Mouse (Mus musculus): ENCODE results near the gene 1700061G19Rik. TPM values are rescaled to one million over a fixed set of nuclear protein-coding genes. Genes with fewer than 3 reads are reported as not detected.

1700061G19Rik gene
- polyA plus RNA-seq, 1 experiment from 2014 or later: 0.19 TPM

GRCm38 (mm10) chr17:56876465-56876864 is 1.2 kb downstream of the 1700061G19Rik start:
- H3K36me3 ChIP-seq: no peaks in the 10 kb centered on the region
- no peak for ATAC-seq
- no peak overlapping the region for H3K4me3 ChIP-seq (replicated peaks)
- no peak overlapping the region for H3K9ac ChIP-seq
- 86% methylated on average over 3 of the region's 3 CpGs for WGBS
- H3K27ac ChIP-seq: no peak overlapping the region
- no peaks in the 10 kb centered on the region for H3K9me3 ChIP-seq
- no peaks in the 10 kb centered on the region for H3K27me3 ChIP-seq (replicated peaks)
- H3K4me1 ChIP-seq (replicated peaks): no peaks in the 10 kb centered on the region
- no peak overlapping the region for H3K4me2 ChIP-seq (replicated peaks)

- Histone ChIP-seq H3K36me3 (no peaks in the 10 kb centered on the region), H3K4me1 (replicated peaks) (no peaks in the 10 kb centered on the region), H3K4me2 (replicated peaks) (no peak overlapping the region), H3K9me3 (no peaks in the 10 kb centered on the region), H3K9ac (no peak overlapping the region), H3K27ac (no peak overlapping the region), H3K4me3 (replicated peaks) (no peak overlapping the region), H3K27me3 (replicated peaks) (no peaks in the 10 kb centered on the region)
- 57% methylated on average over 8 of the region's 8 CpGs for WGBS
- no peak for ATAC-seq
These were observed 1.7 kb downstream of the 1700061G19Rik start for GRCm38 (mm10) chr17:56876981-56877380.

- Histone ChIP-seq H3K36me3 (no peaks in the 10 kb centered on the region), H3K9ac (no peak overlapping the region), H3K27me3 (replicated peaks) (no peaks in the 10 kb centered on the region), H3K4me1 (replicated peaks) (no peaks in the 10 kb centered on the region), H3K4me3 (replicated peaks) (no peak overlapping the region), H3K4me2 (replicated peaks) (no peak overlapping the region), H3K9me3 (no peaks in the 10 kb centered on the region), H3K27ac (no peak overlapping the region)
- 87% methylated on average over 19 of the region's 19 CpGs for WGBS
- no peak for ATAC-seq
These were observed 2.1 kb downstream of the 1700061G19Rik start for GRCm38 (mm10) chr17:56877426-56877825.

- 0 out of 2 replicates have a peak, but pooled peaks cover 3% of the 10 kb centered on the region for H3K4me1 ChIP-seq (replicated peaks)
- H3K9ac ChIP-seq: peak overlapping the region; percentile 12; the same call in 1 of the 2 replicates
- 0 out of 2 replicates have a peak overlapping the region, but pooled peaks have one; percentile 10 for H3K4me3 ChIP-seq (replicated peaks)
- no peaks in the 10 kb centered on the region for H3K27me3 ChIP-seq (replicated peaks)
- WGBS: 34% methylated on average over 17 of the region's 17 CpGs
- peak; percentile 80 for ATAC-seq
- no peaks in the 10 kb centered on the region for H3K9me3 ChIP-seq
- peak overlapping the region; percentile 53 for H3K4me2 ChIP-seq (replicated peaks)
- H3K36me3 ChIP-seq: no peaks in the 10 kb centered on the region
- no peak overlapping the region for H3K27ac ChIP-seq
These were observed 8.3 kb downstream of the 1700061G19Rik start for GRCm38 (mm10) chr17:56883612-56884011.

- Histone ChIP-seq H3K9me3 (no peaks in the 10 kb centered on the region), H3K36me3 (no peaks in the 10 kb centered on the region), H3K4me3 (replicated peaks) (no peak overlapping the region), H3K4me2 (replicated peaks) (no peak overlapping the region), H3K27me3 (replicated peaks) (no peaks in the 10 kb centered on the region), H3K9ac (no peak overlapping the region), H3K27ac (no peak overlapping the region), H3K4me1 (replicated peaks) (0 out of 2 replicates have a peak, but pooled peaks cover 3% of the 10 kb centered on the region)
- no peak for ATAC-seq
- 70% methylated on average over 5 of the region's 5 CpGs for WGBS
These were observed 9.1 kb downstream of the 1700061G19Rik start for GRCm38 (mm10) chr17:56884331-56884730.

- Histone ChIP-seq H3K9ac (no peak overlapping the region), H3K27ac (no peak overlapping the region), H3K9me3 (no peaks in the 10 kb centered on the region), H3K4me2 (replicated peaks) (no peak overlapping the region), H3K36me3 (no peaks in the 10 kb centered on the region; the same call in 1 of the 2 replicates), H3K4me3 (replicated peaks) (no peak overlapping the region), H3K27me3 (replicated peaks) (no peaks in the 10 kb centered on the region), H3K4me1 (replicated peaks) (0 out of 2 replicates have a peak, but pooled peaks cover 3% of the 10 kb centered on the region)
- WGBS: 91% methylated on average over 17 of the region's 17 CpGs
- ATAC-seq: no peak
These were observed 9.5 kb downstream of the 1700061G19Rik start for GRCm38 (mm10) chr17:56884809-56885208.

GRCm38 (mm10) chr17:56888050-56888449 is 12.8 kb downstream of the 1700061G19Rik start:
- Histone ChIP-seq H3K36me3 (peaks cover 16% of the 10 kb centered on the region), H3K27me3 (replicated peaks) (no peaks in the 10 kb centered on the region), H3K4me3 (replicated peaks) (no peak overlapping the region), H3K4me2 (replicated peaks) (no peak overlapping the region), H3K9me3 (no peaks in the 10 kb centered on the region), H3K4me1 (replicated peaks) (0 out of 2 replicates have a peak, but pooled peaks cover 3% of the 10 kb centered on the region), H3K27ac (no peak overlapping the region), H3K9ac (no peak overlapping the region)
- ATAC-seq: no peak
- 73% methylated on average over 3 of the region's 3 CpGs for WGBS

GRCm38 (mm10) chr17:56890018-56890417 is 14.7 kb downstream of the 1700061G19Rik start:
- WGBS: 95% methylated on average over 2 of the region's 2 CpGs
- H3K27me3 ChIP-seq (replicated peaks): no peaks in the 10 kb centered on the region
- no peak overlapping the region for H3K4me2 ChIP-seq (replicated peaks)
- no peak overlapping the region for H3K9ac ChIP-seq
- no peaks in the 10 kb centered on the region for H3K4me1 ChIP-seq (replicated peaks)
- no peak for ATAC-seq
- no peak overlapping the region for H3K4me3 ChIP-seq (replicated peaks)
- H3K9me3 ChIP-seq: no peaks in the 10 kb centered on the region
- H3K27ac ChIP-seq: no peak overlapping the region
- peaks cover 33% of the 10 kb centered on the region for H3K36me3 ChIP-seq

- Histone ChIP-seq H3K4me2 (replicated peaks) (no peak overlapping the region), H3K36me3 (peaks cover 53% of the 10 kb centered on the region), H3K4me1 (replicated peaks) (no peaks in the 10 kb centered on the region), H3K9ac (no peak overlapping the region), H3K4me3 (replicated peaks) (no peak overlapping the region), H3K27me3 (replicated peaks) (no peaks in the 10 kb centered on the region), H3K27ac (no peak overlapping the region), H3K9me3 (no peaks in the 10 kb centered on the region)
- ATAC-seq: no peak
- 87% methylated on average over 9 of the region's 9 CpGs for whole genome bisulfite sequencing
These were observed 20.2 kb downstream of the 1700061G19Rik start for GRCm38 (mm10) chr17:56895368-56895918.

- Histone ChIP-seq H3K27ac (no peak overlapping the region), H3K27me3 (replicated peaks) (no peaks in the 10 kb centered on the region), H3K36me3 (peaks cover 57% of the 10 kb centered on the region), H3K4me1 (replicated peaks) (no peaks in the 10 kb centered on the region), H3K9ac (no peak overlapping the region), H3K4me2 (replicated peaks) (no peak overlapping the region), H3K4me3 (replicated peaks) (no peak overlapping the region), H3K9me3 (no peaks in the 10 kb centered on the region)
- WGBS: 86% methylated on average over 6 of the region's 6 CpGs
- ATAC-seq: no peak
These were observed 21.3 kb downstream of the 1700061G19Rik start for GRCm38 (mm10) chr17:56896513-56897129.

- 81% methylated on average over 7 of the region's 7 CpGs for WGBS
- ATAC-seq: peak; percentile 83
These were observed 22.4 kb downstream of the 1700061G19Rik start for GRCm38 (mm10) chr17:56897630-56898195.

GRCm38 (mm10) chr17:56902698-56903097 is 27.4 kb downstream of the 1700061G19Rik start:
- Histone ChIP-seq H3K27me3 (replicated peaks) (no peaks in the 10 kb centered on the region), H3K4me1 (replicated peaks) (peaks cover 6% of the 10 kb centered on the region), H3K36me3 (peaks cover 43% of the 10 kb centered on the region), H3K9ac (no peak overlapping the region), H3K4me2 (replicated peaks) (no peak overlapping the region), H3K27ac (no peak overlapping the region), H3K9me3 (no peaks in the 10 kb centered on the region), H3K4me3 (replicated peaks) (no peak overlapping the region)
- 87% methylated on average over 5 of the region's 5 CpGs for WGBS
- ATAC-seq: no peak

More at GRCm38 (mm10) chr17:56897630-56898195, 22.4 kb downstream of the 1700061G19Rik start:
- H3K9ac ChIP-seq: no peak overlapping the region
- peaks cover 55% of the 10 kb centered on the region for H3K36me3 ChIP-seq
- H3K4me3 ChIP-seq (replicated peaks): no peak overlapping the region
- H3K4me1 ChIP-seq (replicated peaks): no peaks in the 10 kb centered on the region
- no peak overlapping the region for H3K27ac ChIP-seq
- no peak overlapping the region for H3K4me2 ChIP-seq (replicated peaks)
- H3K9me3 ChIP-seq: no peaks in the 10 kb centered on the region
- no peaks in the 10 kb centered on the region for H3K27me3 ChIP-seq (replicated peaks)

All from intestine, embryonic 15.5 days (tissue).